Mouse (Mus musculus) forebrain, embryonic 14.5 days (tissue): ENCODE measurements around the gene Mal. TPM values are rescaled to one million over a fixed set of nuclear protein-coding genes. Genes with fewer than 3 reads are reported as not detected.

Source experiments
- ATAC-seq: fragments of 200-750 bp; cut with Nextera tagmentation; 2 replicates; pipeline ENCODE4 v1.8.0; 2017; ENCODE audit warnings: mild to moderate bottlenecking, moderate library complexity
- DNase-seq: peaks from one replicate; pipeline ENCODE4 v3.0.0-alpha.2; 2015; ENCODE audit warnings: low spot score
- H3K27ac ChIP-seq: fragments of 300-500 bp; sonication (generic); 2 replicates; pipeline ENCODE4 v1.5.1; 2014; ENCODE audit warnings: low read depth, mild to moderate bottlenecking, control low read depth, low read length, moderate library complexity
- H3K27me3 ChIP-seq: fragments of 300-500 bp; sonication (generic); replicated peaks from 2 replicates; pipeline ENCODE4 v1.6.1; 2014; ENCODE audit warnings: low read length, control low read depth, mixed read lengths; ENCODE audit not compliant: control insufficient read depth, insufficient read depth
- H3K36me3 ChIP-seq: fragments of 300-500 bp; sonication (generic); 2 replicates; pipeline ENCODE4 v1.6.1; 2014; ENCODE audit warnings: low read length, control low read depth; ENCODE audit not compliant: control insufficient read depth, insufficient read depth
- H3K4me1 ChIP-seq: fragments of 300-500 bp; sonication (generic); 2 replicates; pipeline ENCODE4 v1.6.1; 2014; ENCODE audit warnings: antibody characterized with exemption, low read length, control low read depth; ENCODE audit not compliant: control insufficient read depth, insufficient read depth
- H3K4me2 ChIP-seq: fragments of 300-500 bp; sonication (generic); 2 replicates; pipeline ENCODE4 v1.6.1; 2014; ENCODE audit warnings: mild to moderate bottlenecking, control low read depth, low read length
- H3K4me3 ChIP-seq: fragments of 300-500 bp; sonication (generic); 2 replicates; pipeline ENCODE4 v1.5.1; 2014; ENCODE audit warnings: low read depth, low read length, control low read depth
- H3K9ac ChIP-seq: fragments of 300-500 bp; sonication (generic); 2 replicates; pipeline ENCODE4 v1.6.1; 2014; ENCODE audit warnings: mild to moderate bottlenecking, low read length, control low read depth, moderate library complexity
- H3K9me3 ChIP-seq: fragments of 300-500 bp; sonication (generic); replicated peaks from 2 replicates; pipeline ENCODE4 v1.6.1; 2016; ENCODE audit warnings: low read length, control low read depth, mixed read lengths; ENCODE audit not compliant: control insufficient read depth
- WGBS: fragments of 180-500 bp; shearing (Covaris S2); extraction: QIAGEN DNeasy Blood & Tissue Kit; methylation state at CpG from one replicate; pipeline ENCODE4 v1.1.7; 2014; 5-methylcytosine and 5-hydroxymethylcytosine counted together
- polyA plus RNA-seq: library from polyadenylated mRNA; unstranded; fragments of >200 nt; fragmentation: Nextera tagmentation; extraction: Ambion mirVana; gene quantifications from 2 replicates; pipeline ENCODE4 v1.2.1, GENCODE M21; 2014

Gene Mal
- polyA plus RNA-seq, 1 experiment from 2014 or later: 0.80 TPM

DNA sequence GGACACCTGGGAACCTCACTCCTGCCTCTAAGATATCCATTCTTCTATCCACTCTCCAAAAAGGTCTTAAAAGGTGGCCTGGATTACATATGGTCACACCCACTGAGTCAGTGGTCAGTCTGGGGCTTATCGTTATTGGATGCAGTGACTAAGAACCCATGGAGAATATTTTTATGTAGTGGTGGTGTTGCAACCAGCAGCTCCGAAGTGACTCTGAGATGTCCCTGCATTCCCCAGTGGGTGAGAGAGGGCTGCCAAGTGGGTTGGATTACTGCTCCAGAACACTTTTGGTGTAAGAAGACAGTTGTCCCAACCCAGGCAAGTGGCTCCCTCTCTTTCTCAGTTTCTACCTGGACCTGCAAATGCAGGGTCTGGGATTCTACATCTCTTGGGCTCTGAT, 3.7 kb downstream of the Mal start:
- H3K27me3 ChIP-seq: peaks cover 38% of the 10 kb centered on the region
- no peaks in the 10 kb centered on the region for H3K9me3 ChIP-seq
- no peaks in the 10 kb centered on the region for H3K4me1 ChIP-seq
- 94% methylated on average over 2 of the region's 2 CpGs for WGBS
- ATAC-seq (no peak), DNase-seq (no peak)
- H3K9ac ChIP-seq: no peak overlapping the region
- H3K27ac ChIP-seq: no peak overlapping the region
- H3K36me3 ChIP-seq: no peaks in the 10 kb centered on the region
- no peak overlapping the region for H3K4me2 ChIP-seq
- no peak overlapping the region for H3K4me3 ChIP-seq

DNA sequence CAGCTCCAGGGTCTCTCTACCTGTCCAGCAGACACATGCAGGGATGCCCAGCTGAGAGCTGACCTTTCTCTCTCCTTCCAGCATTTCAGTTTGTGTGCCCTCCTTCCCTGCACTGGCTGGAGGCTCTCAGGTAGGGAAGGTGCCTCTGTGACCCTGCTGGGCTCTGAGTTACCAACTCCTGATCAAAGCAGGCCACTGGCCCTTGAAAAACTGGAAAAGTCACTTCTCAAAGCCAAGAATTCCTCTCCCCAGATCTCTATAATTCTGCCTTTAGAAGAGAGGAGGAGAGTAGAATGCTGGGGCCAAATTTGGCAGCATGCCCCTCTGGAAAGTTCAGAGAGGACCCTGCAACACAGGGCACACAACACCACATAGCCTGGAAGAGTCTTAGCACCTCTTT, 4.2 kb downstream of the Mal start:
- Histone ChIP-seq H3K9ac (no peak overlapping the region), H3K4me2 (no peak overlapping the region), H3K27me3 (peaks cover 35% of the 10 kb centered on the region), H3K27ac (no peak overlapping the region), H3K4me1 (no peaks in the 10 kb centered on the region), H3K36me3 (no peaks in the 10 kb centered on the region), H3K9me3 (no peaks in the 10 kb centered on the region), H3K4me3 (no peak overlapping the region)
- DNase-seq (no peak), ATAC-seq (no peak)

DNA sequence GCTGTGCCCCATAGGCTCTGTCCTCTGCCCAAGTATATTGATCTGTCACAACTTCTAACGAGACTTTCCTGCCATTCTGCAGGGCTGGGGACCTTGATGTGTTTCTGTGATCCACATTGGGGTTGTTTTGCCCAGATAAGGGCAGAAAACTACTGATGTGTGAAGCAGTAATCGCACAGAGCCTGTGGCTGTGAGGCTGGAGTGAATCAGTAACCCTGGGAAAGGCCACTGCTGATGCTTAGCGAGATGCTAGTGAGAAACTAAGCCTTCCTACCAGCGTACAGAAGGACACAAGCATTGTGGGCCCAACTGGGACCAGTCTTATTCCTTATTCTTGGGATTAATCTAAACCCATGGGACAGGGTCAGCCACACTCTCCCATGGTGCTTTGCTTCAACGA, 4.9 kb downstream of the Mal start:
- Histone ChIP-seq H3K4me3 (no peak overlapping the region), H3K36me3 (no peaks in the 10 kb centered on the region), H3K9ac (no peak overlapping the region), H3K27me3 (peaks cover 28% of the 10 kb centered on the region), H3K4me1 (no peaks in the 10 kb centered on the region), H3K9me3 (no peaks in the 10 kb centered on the region), H3K4me2 (no peak overlapping the region), H3K27ac (no peak overlapping the region)
- WGBS: 68% methylated on average over 5 of the region's 5 CpGs
- ATAC-seq (no peak), DNase-seq (no peak)

DNA sequence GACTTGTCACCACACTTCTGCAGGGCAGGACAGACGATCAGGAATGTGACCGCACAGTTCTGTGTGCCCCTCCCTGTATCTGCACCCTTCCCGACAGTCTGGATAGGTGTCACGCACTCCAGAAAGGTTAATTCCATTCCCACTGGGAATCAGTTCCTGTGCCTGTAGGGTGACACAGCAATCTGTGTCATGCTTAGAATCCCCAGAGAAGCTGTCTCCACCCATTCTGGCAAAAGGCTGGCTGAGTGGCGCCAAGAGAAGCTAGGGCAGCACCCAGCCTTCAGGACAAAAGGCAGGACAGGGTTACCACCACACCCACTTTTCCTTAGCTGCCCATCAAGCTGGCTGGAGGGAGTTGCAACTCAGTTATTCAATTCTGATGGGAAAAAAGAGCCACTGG, 6.6 kb downstream of the Mal start:
- no peak overlapping the region for H3K9ac ChIP-seq
- H3K4me3 ChIP-seq: no peak overlapping the region
- no peak overlapping the region for H3K27ac ChIP-seq
- no peak overlapping the region for H3K4me2 ChIP-seq
- no peak for ATAC-seq
- H3K27me3 ChIP-seq: peaks cover 12% of the 10 kb centered on the region
- no peaks in the 10 kb centered on the region for H3K4me1 ChIP-seq
- H3K9me3 ChIP-seq: no peaks in the 10 kb centered on the region
- H3K36me3 ChIP-seq: no peaks in the 10 kb centered on the region
- 78% methylated on average over 5 of the region's 5 CpGs for WGBS
- DNase-seq: no peak

DNA sequence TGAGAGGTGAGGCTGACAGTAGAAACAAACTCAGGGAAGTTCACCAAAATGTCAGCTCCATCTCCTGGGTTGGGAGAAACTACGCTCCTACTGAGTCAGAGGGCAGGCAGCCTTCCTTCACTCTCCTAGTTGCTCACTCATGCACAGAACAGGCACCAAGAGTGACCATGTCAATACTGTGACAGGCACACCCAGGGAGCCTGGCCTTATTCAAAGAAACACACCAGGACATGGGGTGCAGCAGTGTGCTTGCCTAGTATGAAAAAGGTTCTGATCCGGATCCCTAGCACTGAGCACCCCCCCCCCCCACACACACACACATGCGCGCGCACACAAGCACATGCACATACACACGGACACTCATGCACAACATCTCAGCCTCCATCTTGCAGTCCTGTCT, 8.3 kb downstream of the Mal start:
- Histone ChIP-seq H3K36me3 (no peaks in the 10 kb centered on the region), H3K27me3 (no peaks in the 10 kb centered on the region), H3K4me3 (no peak overlapping the region), H3K4me1 (no peaks in the 10 kb centered on the region), H3K4me2 (no peak overlapping the region), H3K27ac (no peak overlapping the region), H3K9ac (no peak overlapping the region), H3K9me3 (no peaks in the 10 kb centered on the region)
- DNase-seq (no peak), ATAC-seq (no peak)
- whole genome bisulfite sequencing: 94% methylated on average over 6 of the region's 6 CpGs

DNA sequence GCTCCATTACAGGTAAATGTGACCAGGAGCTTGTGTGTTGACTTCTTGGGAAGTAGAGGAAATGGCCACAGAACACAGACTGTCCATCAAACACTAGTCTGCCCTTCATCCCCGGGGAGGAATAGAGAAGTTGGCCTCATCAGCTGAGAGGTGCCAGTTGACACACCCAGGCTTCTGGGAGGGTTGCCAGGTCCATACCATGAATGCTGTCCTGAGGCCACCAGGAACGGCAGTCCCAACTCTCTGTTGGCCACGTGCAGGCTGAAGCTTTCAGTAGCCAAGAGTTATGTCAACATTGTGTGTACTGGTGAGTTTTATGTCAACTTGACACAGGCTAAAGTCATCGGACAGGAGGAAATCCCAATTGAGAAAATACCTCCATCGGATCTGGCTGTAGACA, 9.6 kb downstream of the Mal start:
- WGBS: 74% methylated on average over 5 of the region's 5 CpGs
- no peak for ATAC-seq
- H3K9me3 ChIP-seq: no peaks in the 10 kb centered on the region

DNA sequence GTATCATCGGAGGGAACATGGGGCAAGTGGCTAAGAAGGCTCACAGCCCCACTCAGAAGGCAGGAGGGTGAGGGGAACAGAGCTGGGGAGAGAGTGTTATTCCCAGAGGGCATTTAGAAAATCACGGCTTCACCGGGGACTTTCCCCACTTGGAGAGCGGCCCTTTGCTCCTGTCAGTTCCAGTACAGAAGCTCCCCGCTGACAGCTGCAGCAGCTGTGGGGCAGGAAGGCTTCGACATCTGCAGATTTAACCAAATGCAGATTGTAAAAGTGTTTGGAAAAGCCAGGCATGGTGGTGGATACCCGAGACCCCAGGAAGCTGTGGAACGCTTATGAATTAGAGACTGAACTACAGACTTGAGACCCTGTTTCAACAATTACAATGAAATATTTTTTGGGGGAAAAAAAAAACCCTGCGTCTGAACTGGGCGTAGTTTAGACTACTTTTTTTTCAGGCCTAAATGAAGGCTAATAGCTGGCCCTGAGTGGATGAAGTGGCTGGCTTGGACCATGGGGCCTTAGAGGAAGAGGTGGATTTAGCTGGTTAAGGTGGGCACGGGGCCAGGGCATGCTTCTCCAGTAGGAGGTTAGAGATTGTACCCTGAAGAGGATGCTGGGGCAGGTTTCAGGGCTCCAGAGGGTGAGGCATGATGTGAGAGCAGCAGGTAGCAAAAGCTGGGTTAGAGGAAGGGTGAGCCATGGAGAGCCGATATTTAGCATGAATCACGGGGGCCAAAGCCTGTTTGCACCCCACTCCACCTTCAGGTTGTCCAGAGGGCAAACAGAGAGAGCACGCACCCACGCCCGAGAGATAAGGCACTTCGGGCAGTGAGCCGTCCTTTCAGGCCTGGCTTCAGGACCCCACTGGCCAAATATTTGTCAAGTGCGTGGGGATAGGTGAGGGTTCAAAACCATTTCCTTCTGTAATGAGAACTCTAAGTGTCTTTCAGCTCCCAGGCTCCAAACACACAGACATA, 12.5 kb downstream of the Mal start:
- ATAC-seq (no peak), DNase-seq (no peak)
- Histone ChIP-seq H3K4me2 (no peak overlapping the region), H3K9me3 (no peaks in the 10 kb centered on the region), H3K9ac (no peak overlapping the region), H3K27ac (no peak overlapping the region), H3K4me1 (no peaks in the 10 kb centered on the region), H3K36me3 (no peaks in the 10 kb centered on the region), H3K27me3 (no peaks in the 10 kb centered on the region), H3K4me3 (no peak overlapping the region)
- 74% methylated on average over 19 of the region's 19 CpGs for WGBS

More for the DNA sequence above, 9.6 kb downstream of the Mal start:
- Histone ChIP-seq H3K9ac (no peak overlapping the region), H3K27me3 (no peaks in the 10 kb centered on the region), H3K4me2 (no peak overlapping the region), H3K36me3 (no peaks in the 10 kb centered on the region), H3K4me1 (no peaks in the 10 kb centered on the region), H3K4me3 (no peak overlapping the region), H3K27ac (no peak overlapping the region)
- no peak for DNase-seq

DNA sequence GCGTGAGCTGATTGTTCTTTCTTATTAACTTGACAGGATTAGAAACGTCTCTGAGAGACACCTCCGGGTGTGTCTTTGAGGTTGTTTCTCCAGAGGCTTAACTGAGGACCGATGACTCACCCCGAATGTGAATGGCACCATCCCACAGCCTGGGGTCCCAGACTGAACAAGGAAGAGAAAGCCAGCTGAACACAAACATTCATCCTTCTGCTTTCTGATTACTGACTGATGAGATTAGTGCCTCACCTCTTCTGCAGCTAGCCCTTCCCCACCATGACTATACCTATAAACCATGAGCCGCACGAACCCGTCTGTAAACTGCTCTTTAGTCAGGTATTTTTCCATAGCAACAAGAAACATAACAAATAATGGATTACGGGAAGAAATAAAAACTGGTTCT, 17.5 kb downstream of the Mal start:
- no peaks in the 10 kb centered on the region for H3K36me3 ChIP-seq
- no peak overlapping the region for H3K4me3 ChIP-seq
- no peaks in the 10 kb centered on the region for H3K9me3 ChIP-seq
- no peak for DNase-seq
- no peaks in the 10 kb centered on the region for H3K4me1 ChIP-seq
- H3K9ac ChIP-seq: no peak overlapping the region
- 66% methylated on average over 9 of the region's 9 CpGs for WGBS
- ATAC-seq: no peak
- H3K27me3 ChIP-seq: no peaks in the 10 kb centered on the region
- no peak overlapping the region for H3K4me2 ChIP-seq
- no peak overlapping the region for H3K27ac ChIP-seq

DNA sequence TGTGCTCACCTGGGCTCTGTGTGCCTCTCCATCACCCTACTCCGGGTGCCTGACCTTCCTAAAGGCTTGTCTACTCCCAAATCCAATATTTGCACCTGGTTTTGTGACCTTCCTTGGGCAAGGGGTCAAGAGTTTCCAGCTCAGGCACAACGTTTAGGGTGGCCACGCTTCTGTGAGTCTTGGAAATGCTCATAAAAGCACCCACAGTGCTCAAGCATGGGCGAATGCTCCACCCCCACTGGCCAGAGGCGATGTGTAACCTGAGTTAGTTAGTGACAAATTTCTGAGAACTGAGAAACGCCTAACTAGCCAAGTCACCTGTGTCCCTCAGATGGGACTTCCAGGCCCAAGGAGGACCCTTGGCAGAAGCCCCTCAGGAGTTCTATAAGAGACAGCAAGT, 20.9 kb downstream of the Mal start:
- WGBS: 79% methylated on average over 6 of the region's 6 CpGs
- no peaks in the 10 kb centered on the region for H3K27me3 ChIP-seq

More for the DNA sequence above, 20.9 kb downstream of the Mal start:
- Histone ChIP-seq H3K4me2 (no peak overlapping the region), H3K36me3 (no peaks in the 10 kb centered on the region), H3K4me1 (no peaks in the 10 kb centered on the region), H3K4me3 (no peak overlapping the region), H3K9me3 (no peaks in the 10 kb centered on the region), H3K9ac (no peak overlapping the region), H3K27ac (no peak overlapping the region)
- no peak for ATAC-seq
- DNase-seq: no peak
